Mouse (Mus musculus) neutrophil, adult 83 days (primary cell): ENCODE measurements around the gene Fthl17e. TPM values are rescaled to one million over a fixed set of nuclear protein-coding genes. Genes with fewer than 3 reads are reported as not detected.

Experiments
- total RNA-seq, 2 experiments: library from RNA; stranded (reverse); gene quantifications; one replicate each; pipeline ENCODE4 v1.2.4; 2023

Fthl17e gene
- total RNA-seq, result not detected

DNA sequence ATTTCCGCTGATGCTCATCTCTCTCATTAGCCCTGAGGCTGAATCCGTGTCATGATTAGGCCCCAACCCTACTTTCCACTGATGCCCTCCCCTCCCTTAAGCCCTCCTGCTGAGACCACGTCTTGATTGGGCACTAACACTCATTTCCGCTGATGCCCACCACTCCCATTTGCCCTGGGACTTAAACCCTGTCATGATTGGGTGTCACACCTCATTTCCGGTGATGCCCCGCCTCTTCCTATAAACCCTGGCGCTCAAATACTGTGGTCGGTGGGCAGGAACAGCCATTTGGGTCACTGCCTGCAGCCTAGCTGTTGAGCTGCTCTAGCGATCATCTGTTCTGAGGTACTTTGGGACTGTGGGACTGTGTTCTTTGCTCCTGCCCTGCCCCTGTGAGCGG lies at the start of gene Fthl17e:
TSS of gene Fthl17e (plus strand) at position 301 of the 400 bp plus-strand sequence.

GRCm38 (mm10) chrX:8986655-8987054 lies 46.6 kb upstream of the Fthl17e start, which contains the start of gene Fthl17d:
Fthl17d (minus strand) TSS chrX:8986755.

GRCm38 (mm10) chrX:9062715-9063114 lies 29.4 kb downstream of the Fthl17e start, which contains the start of gene Fthl17f:
Fthl17f (plus strand) TSS chrX:9063015.

Other genes with a start within 250 kb of the Fthl17e start
- not detected for gene Ssxb5, start 229.8 kb upstream of the Fthl17e start, total RNA-seq
- gene Gm6592, start 189.5 kb upstream of the Fthl17e start, total RNA-seq, result not detected
- gene Gm5751, start 159.2 kb upstream of the Fthl17e start, total RNA-seq, result not detected
- under 1 TPM; 0.35 TPM for gene B630019K06Rik, start 141.1 kb upstream of the Fthl17e start, total RNA-seq
- gene Fthl17b, start 70.5 kb upstream of the Fthl17e start, total RNA-seq, result not detected
- not detected for gene Fthl17c, start 56.9 kb upstream of the Fthl17e start, total RNA-seq
- gene Fthl17d, start 46.7 kb upstream of the Fthl17e start, total RNA-seq, result not detected
- gene Fthl17f, start 29.5 kb downstream of the Fthl17e start, total RNA-seq, result not detected
- not detected for gene 4930402K13Rik, start 71.1 kb downstream of the Fthl17e start, total RNA-seq
- not detected for gene Lancl3, start 166.4 kb downstream of the Fthl17e start, total RNA-seq
- not detected for gene Gm14862, start 223.4 kb downstream of the Fthl17e start, total RNA-seq
- gene Xk, start 239.3 kb downstream of the Fthl17e start, total RNA-seq, result 10 to 100 TPM; 11.3 to 13.2 TPM